Mouse (Mus musculus): ENCODE results near the gene Rtf2.

The Rtf2 gene

GRCm38 (mm10) chr2:172439843-172440639 lies at the start of gene Rtf2:
Gene Rtf2, plus strand, starts transcription at chr2:172440556.
- DNase-seq, result peak; percentile 99

GRCm38 (mm10) chr2:172392041-172392521 lies 48.3 kb upstream of the Rtf2 start:
- DNase-seq, result peak; percentile 60

- DNase-seq, result peak; percentile 34
Observed at GRCm38 (mm10) chr2:172393391-172394051, 46.8 kb upstream of the Rtf2 start, which contains the start of gene Cass4. Gene Cass4, plus strand, starts transcription at chr2:172393794.

- DNase-seq, result no peak
Observed at GRCm38 (mm10) chr2:172394052-172394392, 46.3 kb upstream of the Rtf2 start.

GRCm38 (mm10) chr2:172394671-172395070 lies 45.7 kb upstream of the Rtf2 start:
- no peak for DNase-seq

- no peak for DNase-seq
Observed at GRCm38 (mm10) chr2:172395961-172396360, 44.4 kb upstream of the Rtf2 start.

GRCm38 (mm10) chr2:172399901-172400300 lies 40.5 kb upstream of the Rtf2 start:
- DNase-seq, result no peak

GRCm38 (mm10) chr2:172401116-172401825 lies 39.1 kb upstream of the Rtf2 start:
- DNase-seq, result peak; percentile 68

- no peak for DNase-seq
Observed at GRCm38 (mm10) chr2:172404239-172404638, 36.1 kb upstream of the Rtf2 start.

- DNase-seq, result no peak
Observed at GRCm38 (mm10) chr2:172405011-172405410, 35.3 kb upstream of the Rtf2 start.

GRCm38 (mm10) chr2:172406173-172406572 lies 34.2 kb upstream of the Rtf2 start:
- no peak for DNase-seq

- DNase-seq, result no peak
Observed at GRCm38 (mm10) chr2:172407499-172407898, 32.9 kb upstream of the Rtf2 start.

- no peak for DNase-seq
Observed at GRCm38 (mm10) chr2:172410686-172411085, 29.7 kb upstream of the Rtf2 start.

GRCm38 (mm10) chr2:172411091-172411490 lies 29.3 kb upstream of the Rtf2 start:
- peak; percentile 19 for DNase-seq

GRCm38 (mm10) chr2:172412454-172412853 lies 27.9 kb upstream of the Rtf2 start:
- no peak for DNase-seq

- DNase-seq, result no peak
Observed at GRCm38 (mm10) chr2:172413273-172413672, 27.1 kb upstream of the Rtf2 start.

- DNase-seq, result no peak
Observed at GRCm38 (mm10) chr2:172413894-172414293, 26.5 kb upstream of the Rtf2 start.

- no peak for DNase-seq
Observed at GRCm38 (mm10) chr2:172416218-172416617, 24.1 kb upstream of the Rtf2 start.

GRCm38 (mm10) chr2:172416876-172417275 lies 23.5 kb upstream of the Rtf2 start:
- no peak for DNase-seq

- no peak for DNase-seq
Observed at GRCm38 (mm10) chr2:172418208-172418607, 22.1 kb upstream of the Rtf2 start.

- DNase-seq, result no peak
Observed at GRCm38 (mm10) chr2:172430609-172431008, 9.7 kb upstream of the Rtf2 start.

- DNase-seq, result no peak
Observed at GRCm38 (mm10) chr2:172433746-172434145, 6.6 kb upstream of the Rtf2 start.

GRCm38 (mm10) chr2:172437371-172437952 lies 2.9 kb upstream of the Rtf2 start:
- no peak for DNase-seq

Measured in layer of hippocampus, adult 9-11 months (tissue).